8 mouse cellular contexts compared by ENCODE assay signal in genomic region chr5:134455186-134455895, GRCm38 (mm10). TPM values are rescaled to one million over a fixed set of nuclear protein-coding genes. Genes with fewer than 3 reads are reported as not detected.
DNase-seq lines count a peak whose midpoint lies in the region; ATAC-seq lines count a peak whose summit lies in the region.

No protein-coding gene starts in this region.

- peak; percentile 39 to 54 for DNase-seq in right cerebral cortex, postnatal 10 days (ENCODE audit: low spot score in 2 of 2)
- DNase-seq in right cerebral cortex, adult 18-20 months: no peak
- DNase-seq in cerebellum, postnatal 14 days: peak; percentile 39 to 53
- DNase-seq in kidney, postnatal 25 days: peak; percentile 37 to 47
- peak; percentile 81 to 85 for DNase-seq in thymus, postnatal 10 days (ENCODE audit: low spot score in 2 of 2)
- no peak for DNase-seq in left cerebral cortex, postnatal 36 days (ENCODE audit: low spot score in 2 of 2)

- 0 out of 2 replicates have a peak, but pooled peaks have one; percentile 15 for ATAC-seq in heart, embryonic 13.5 days (ENCODE audit: extremely low read depth, insufficient number of reproducible peaks, low FRiP score, low TSS enrichment)
- peak; percentile 33 for ATAC-seq in megakaryocyte-erythroid progenitor cell, adult 5-6 weeks (replicated peaks; ENCODE audit: low FRiP score, low TSS enrichment, poor library complexity, severe bottlenecking)

- H3K9ac ChIP-seq in heart, embryonic 13.5 days: peak overlapping the region; percentile 95

- H3K9me3 ChIP-seq in heart, embryonic 13.5 days: no peaks in the 10 kb centered on the region

- H3K4me3 ChIP-seq in heart, embryonic 13.5 days: peak overlapping the region; percentile 73

- 2% methylated on average over 21 of the region's 21 CpGs for WGBS in heart, embryonic 13.5 days

- peaks cover 25% of the 10 kb centered on the region for H3K36me3 ChIP-seq in heart, embryonic 13.5 days

- H3K27me3 ChIP-seq in heart, embryonic 13.5 days (replicated peaks): no peaks in the 10 kb centered on the region

- H3K4me1 ChIP-seq in heart, embryonic 13.5 days: peaks cover 26% of the 10 kb centered on the region

- peak overlapping the region; percentile 79 for H3K4me2 ChIP-seq in heart, embryonic 13.5 days

- intact Hi-C loops in left cerebral cortex, postnatal 36 days (cut with DNase I): loop anchor here (5.0 kb wide), 1 partner anchor 53 kb away; no protein-coding TSS in a partner anchor

- peak overlapping the region; percentile 92 for H3K27ac ChIP-seq in heart, embryonic 13.5 days (replicated peaks)

RNA-seq across cellular contexts. Expression of gene Gtf2ird1, which starts 1.2 kb away (rescaled TPM):
- 53.4 and 56.5 TPM in 2 replicates for polyA plus RNA-seq in heart, embryonic 13.5 days (2015; fragmentation: Nextera tagmentation; extraction: Ambion mirVana)
- 17.7 and 23.1 TPM in 2 replicates for total RNA-seq in megakaryocyte-erythroid progenitor cell, adult 5-6 weeks (2014; fragmentation: Nextera tagmentation)
- total RNA-seq in megakaryocyte-erythroid progenitor cell, adult 5-6 weeks (2017): 5.5 and 11.8 TPM in 2 replicates
- total RNA-seq in left cerebral cortex, postnatal 36 days (2021): 10 to 100 TPM; 38.5 to 57.8 TPM

Comparison
In these comparisons a context has a peak if more than half of its experiments do, and no peak if none do; other contexts are left out.
1. DNase-seq: peak in right cerebral cortex, postnatal 10 days (2 of 2), cerebellum, postnatal 14 days (2 of 2), kidney, postnatal 25 days (2 of 2) and thymus, postnatal 10 days (2 of 2); none in right cerebral cortex, adult 18-20 months (single experiment) and left cerebral cortex, postnatal 36 days (0 of 2).